Mouse (Mus musculus) ES-Bruce4 (cell line): ENCODE measurements at regions not wholly inside any gene's neighbourhood (a gene's known extent, or its start where the extent isn't known, plus 50 kb on each side); places are given as distances from the start of the nearest gene placed in this dataset.

Experiments used
- CTCF ChIP-seq: IDR thresholded peaks from one replicate; pipeline ENCODE4 v1.8.1; 2011; ENCODE audit warnings: low read depth, low read length
- EP300 ChIP-seq: IDR thresholded peaks from 2 replicates; pipeline ENCODE4 v1.6.1; 2011; ENCODE audit warnings: low read depth, low read length; ENCODE audit not compliant: insufficient read depth
- POLR2A ChIP-seq: IDR thresholded peaks from one replicate; pipeline ENCODE4 v1.8.1; 2011; ENCODE audit warnings: low read length; ENCODE audit not compliant: insufficient read depth

- no peak for TF ChIP-seq EP300
- no peak for TF ChIP-seq POLR2A
- TF ChIP-seq CTCF: no peak
Observed at GRCm38 (mm10) chr12:91915486-91915885, 66.5 kb upstream of the Sel1l start.
